Mouse (Mus musculus) left cerebral cortex, postnatal 25 days (tissue): ENCODE data around the gene Zcchc18. TPM values are rescaled to one million over a fixed set of nuclear protein-coding genes. Genes with fewer than 3 reads are reported as not detected.
"Not testable (repeated sequence)": the region's sequence is repeated elsewhere in the genome, so short reads cannot be mapped to it uniquely, and the experiment has no call there.

Experiments used
- DNase-seq, 2 experiments: peaks; one replicate each; pipeline ENCODE4 v3.0.0; 2022; ENCODE audit warnings: low spot score in 2 of 2, mixed read lengths in 1 of 2
- intact Hi-C: fragments of 180-260 bp; cut with DNase I; formaldehyde crosslinking; loops from one replicate; pipeline ENCODE4 v1.15.1; 2025
- total RNA-seq, 2 experiments: library from RNA; stranded (reverse); gene quantifications; 2 replicates each; pipeline ENCODE4 v1.2.3; 2021

Zcchc18 gene
- 100 to 1,000 TPM; 240 to 266 TPM for total RNA-seq

DNA sequence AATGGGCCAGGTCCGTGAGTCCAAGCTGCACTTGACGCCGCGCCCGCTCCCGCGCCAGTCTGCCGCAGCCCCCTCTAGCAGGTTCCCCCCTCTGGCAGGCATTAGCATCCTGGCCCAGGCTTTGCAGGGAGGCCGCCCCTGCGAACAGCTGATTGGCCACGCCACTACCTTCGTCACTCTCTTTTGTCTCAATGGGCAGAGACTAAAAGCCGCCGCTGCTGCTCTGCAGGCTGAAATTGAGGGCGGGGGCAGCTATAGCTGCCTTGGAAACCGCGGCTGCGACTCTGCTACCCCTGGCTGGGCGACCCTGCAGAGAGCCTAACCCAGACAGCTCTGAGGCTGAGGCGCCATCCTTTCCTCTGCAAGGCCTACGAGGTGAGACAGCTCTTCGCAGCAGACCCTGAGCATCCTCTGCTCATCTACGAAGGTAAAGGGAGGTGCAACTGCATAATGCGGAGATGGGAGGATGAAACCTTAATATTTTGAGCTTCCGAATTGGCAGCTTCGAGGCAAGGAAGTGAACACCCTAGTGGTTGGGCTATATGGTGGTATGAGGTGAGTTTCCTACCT lies at the start of gene Zcchc18:
Zcchc18 (plus strand) TSS at position 178 of the 570 bp plus-strand sequence.
- intact Hi-C loops = no loop called here

DNA sequence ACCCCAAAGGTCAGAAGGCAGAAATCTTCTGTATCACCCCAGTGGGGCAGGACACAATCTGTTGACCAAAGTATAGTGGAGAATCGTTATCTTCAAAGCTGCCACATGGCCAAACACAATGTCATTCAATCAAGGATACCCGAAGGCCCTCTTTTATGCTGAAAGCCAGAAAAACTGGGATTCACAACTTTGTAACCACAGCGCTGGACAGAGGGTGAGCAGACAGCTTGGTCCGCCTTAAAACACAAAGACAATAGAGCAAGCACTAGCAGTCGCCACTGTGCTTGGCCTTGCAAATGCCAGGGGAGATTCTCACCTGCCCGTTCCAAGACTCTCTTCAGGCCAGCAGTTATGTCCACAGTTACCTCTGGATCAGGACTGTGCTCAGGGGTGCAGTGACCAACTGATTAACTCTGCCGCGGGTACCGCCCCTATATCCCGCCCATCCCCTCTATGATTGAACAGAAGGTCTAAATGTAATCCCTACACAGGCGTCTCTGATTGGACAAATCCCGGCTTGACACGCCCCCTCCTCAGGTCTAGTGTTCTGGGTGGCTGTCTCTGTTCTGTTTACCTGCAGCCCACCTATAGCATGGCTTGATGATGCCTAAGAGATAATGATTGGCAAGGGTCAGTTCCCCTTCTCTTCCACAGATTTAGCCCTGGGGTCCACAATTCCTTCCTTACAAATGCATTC lies 35.2 kb upstream of the Zcchc18 start:
- intact Hi-C loops = loop anchor here (2.0 to 5.0 kb wide), 2 partner anchors 21 to 55 kb away; no protein-coding TSS in a partner anchor
- peak; percentile 80 to 90 for DNase-seq

More for the DNA sequence above, at the start of gene Zcchc18:
- peak; percentile 81 to 93 for DNase-seq

- intact Hi-C loops = loop anchor here (2.0 to 5.0 kb wide), 2 partner anchors 21 to 54 kb away; no protein-coding TSS in a partner anchor
- DNase-seq = not testable (repeated sequence)
Measured at GRCm38 (mm10) chrX:136958300-136958699, 34.7 kb upstream of the Zcchc18 start.

- intact Hi-C loops = loop anchor here (2.0 to 5.0 kb wide), 2 partner anchors 19 to 53 kb away; no protein-coding TSS in a partner anchor
- peak in 1 of 2 experiments; percentile 12 for DNase-seq
Measured at GRCm38 (mm10) chrX:136959688-136960087, 33.3 kb upstream of the Zcchc18 start.

GRCm38 (mm10) chrX:136975397-136975796 lies 17.6 kb upstream of the Zcchc18 start, which contains the start of gene Tmsb15b2:
Tmsb15b2 (minus strand) TSS chrX:136975497.
- intact Hi-C loops = loop anchor here (5.0 kb wide), 1 partner anchor 42 kb away; no protein-coding TSS in a partner anchor
- DNase-seq = not testable (repeated sequence)

- intact Hi-C loops = loop anchor here (5.0 kb wide), 1 partner anchor 41 kb away; no protein-coding TSS in a partner anchor
- peak in 1 of 2 experiments; percentile 92 for DNase-seq
Measured at GRCm38 (mm10) chrX:136976424-136977084, 16.4 kb upstream of the Zcchc18 start, which contains the start of the genes Tmsb15l and Tmsb15b1. Tmsb15l (minus strand) TSS chrX:136976869. Tmsb15b1 (minus strand) TSS chrX:136976874.

- intact Hi-C loops = loop anchor here (2.0 to 5.0 kb wide), 2 partner anchors 20 to 39 kb away; no protein-coding TSS in a partner anchor
- no peak for DNase-seq
Measured at GRCm38 (mm10) chrX:136978616-136979015, 14.3 kb upstream of the Zcchc18 start.

DNA sequence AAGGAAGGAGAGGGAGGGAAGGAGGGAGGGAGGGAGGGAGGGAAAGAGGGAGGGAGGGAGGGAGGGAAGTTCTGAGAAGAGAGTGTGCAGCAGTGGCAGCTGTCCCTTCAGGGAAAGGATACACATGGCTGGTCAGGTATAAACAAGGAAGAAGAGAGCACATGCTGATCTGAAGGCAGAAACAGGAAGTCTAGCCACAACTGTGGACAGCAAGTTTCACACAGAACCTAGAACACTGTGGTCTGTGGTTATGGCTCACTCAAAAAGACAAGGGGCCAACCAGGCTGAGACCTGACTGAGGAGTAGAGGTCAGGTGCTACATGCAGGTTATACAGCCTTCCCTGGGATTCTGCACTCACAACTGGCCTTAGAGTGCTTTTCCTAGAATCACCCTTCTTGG lies 6.9 kb upstream of the Zcchc18 start:
- intact Hi-C loops = no loop called here
- no peak for DNase-seq

GRCm38 (mm10) chrX:136991274-136991673 lies 1.7 kb upstream of the Zcchc18 start:
- intact Hi-C loops = no loop called here

GRCm38 (mm10) chrX:136992191-136992965 lies 577 bp upstream of the Zcchc18 start:
- intact Hi-C loops = no loop called here
- no peak for DNase-seq

More at GRCm38 (mm10) chrX:136991274-136991673, 1.7 kb upstream of the Zcchc18 start:
- DNase-seq = no peak

DNA sequence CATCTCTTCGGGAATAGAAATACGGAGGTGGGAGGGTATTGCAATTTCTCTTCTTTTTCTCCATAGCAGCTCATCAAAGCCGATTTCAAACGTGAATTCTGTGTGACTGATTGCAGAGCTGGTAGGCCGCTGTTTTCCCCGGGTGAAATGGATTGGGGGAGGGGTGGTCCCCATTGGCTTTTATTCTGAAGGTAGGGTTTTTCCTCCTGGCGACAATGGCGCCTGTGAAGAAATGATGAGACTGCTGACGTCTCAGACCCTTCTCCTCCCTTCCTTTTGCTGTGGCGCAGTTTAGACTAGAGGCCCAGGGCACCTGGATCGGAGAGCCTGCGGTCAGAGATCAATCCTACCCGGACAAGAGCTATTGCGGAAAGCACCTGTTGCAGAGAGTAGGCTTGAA lies 686 bp downstream of the Zcchc18 start:
- intact Hi-C loops = no loop called here
- DNase-seq = peak in 1 of 2 experiments; percentile 22

DNA sequence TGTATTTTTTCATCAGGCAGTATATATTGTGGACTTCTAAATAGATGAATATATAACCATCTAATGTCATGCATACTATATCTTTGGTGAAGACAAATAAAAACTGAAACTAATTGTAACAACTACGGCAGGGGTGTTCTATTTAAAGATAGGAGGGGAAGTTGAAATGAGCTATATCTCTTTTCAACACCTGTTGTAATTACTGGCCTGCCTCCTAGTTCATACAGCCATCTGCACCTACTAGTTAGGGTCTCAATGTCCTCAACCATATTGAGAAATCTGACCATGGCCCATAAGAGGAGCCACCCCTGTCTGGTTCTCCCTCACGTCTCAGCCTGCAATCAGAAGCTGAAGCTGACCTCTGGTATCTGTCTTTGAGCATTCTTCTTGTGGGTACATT lies 3.3 kb downstream of the Zcchc18 start:
- no peak for DNase-seq
- intact Hi-C loops = no loop called here

- intact Hi-C loops = loop anchor here (5.0 to 10.0 kb wide), 4 partner anchors 38 to 420 kb away; partner anchors contain the start of genes Morf4l2, Tceal3, Tmsb15b1 and Tmsb15b2
- DNase-seq = peak; percentile 65 to 69
Measured at GRCm38 (mm10) chrX:137015099-137015709, 22.2 kb downstream of the Zcchc18 start.

- DNase-seq = no peak
- intact Hi-C loops = loop anchor here (2.0 to 10.0 kb wide), 5 partner anchors 40 to 423 kb away; partner anchors contain the start of genes Morf4l2, Tceal3, Tmsb15b1 and Tmsb15b2
Measured at GRCm38 (mm10) chrX:137017668-137018067, 24.7 kb downstream of the Zcchc18 start.

DNA sequence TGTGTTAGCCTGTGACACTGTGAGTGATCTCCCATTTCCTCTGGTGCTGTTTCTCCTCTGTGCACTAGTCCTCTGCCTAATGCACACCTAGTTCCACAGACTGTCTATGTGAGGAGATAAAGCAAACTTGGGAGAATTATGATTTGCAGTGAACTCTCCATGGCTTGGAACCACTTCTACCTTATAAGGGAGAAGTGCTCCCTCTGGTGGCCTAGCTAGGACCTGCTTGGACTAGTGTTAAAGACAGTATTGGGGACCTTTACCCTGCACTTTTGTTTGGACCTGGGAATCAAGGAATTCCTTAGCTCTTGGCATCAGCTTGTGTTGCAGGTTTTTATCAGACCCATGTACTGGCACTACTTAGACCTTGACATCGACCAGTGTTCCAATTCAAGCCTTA lies 26.4 kb downstream of the Zcchc18 start:
- peak; percentile 43 to 51 for DNase-seq
- intact Hi-C loops = loop anchor here (2.0 to 10.0 kb wide), 5 partner anchors 42 to 425 kb away; partner anchors contain the start of genes Morf4l2, Tceal3, Tmsb15b1 and Tmsb15b2

DNA sequence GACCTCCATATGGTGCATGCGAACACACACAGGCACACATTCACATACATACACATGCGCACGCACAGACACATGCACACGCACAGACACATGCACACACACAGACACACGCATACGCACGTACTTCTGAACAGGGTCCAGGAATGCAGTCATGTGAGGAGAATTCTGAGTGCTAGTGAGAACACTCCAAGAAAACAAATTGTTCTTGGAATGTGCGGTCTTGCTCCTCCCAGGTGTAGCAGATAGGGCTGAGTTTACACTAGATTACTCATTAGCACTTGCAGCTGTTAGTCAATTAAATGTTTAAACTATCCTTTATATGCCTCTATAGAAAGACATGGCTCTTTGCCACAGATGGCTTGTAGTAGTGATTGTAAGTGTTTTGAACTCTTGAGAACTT lies 38.0 kb downstream of the Zcchc18 start:
- intact Hi-C loops = no loop called here

DNA sequence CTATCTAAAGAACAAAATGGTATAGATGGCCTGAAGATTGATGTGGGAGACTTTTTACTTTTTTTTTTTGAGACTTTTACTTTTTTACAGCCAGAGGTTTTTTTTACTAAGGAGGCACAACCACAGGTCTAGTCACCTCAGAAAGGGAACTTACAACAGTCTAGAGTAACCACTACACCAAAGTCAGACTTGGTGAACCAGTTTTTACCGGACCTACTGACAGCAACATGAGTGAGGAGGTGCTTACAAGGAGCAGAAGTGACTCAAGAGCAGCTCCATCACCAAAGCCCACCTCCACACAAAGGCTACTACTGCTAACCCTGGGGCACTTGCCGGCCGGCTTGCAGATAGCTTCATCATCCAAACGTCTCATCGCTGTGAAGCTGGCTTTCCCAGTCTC lies 38.8 kb downstream of the Zcchc18 start:
- intact Hi-C loops = no loop called here

More for the DNA sequence above, 38.0 kb downstream of the Zcchc18 start:
- no peak for DNase-seq

DNA sequence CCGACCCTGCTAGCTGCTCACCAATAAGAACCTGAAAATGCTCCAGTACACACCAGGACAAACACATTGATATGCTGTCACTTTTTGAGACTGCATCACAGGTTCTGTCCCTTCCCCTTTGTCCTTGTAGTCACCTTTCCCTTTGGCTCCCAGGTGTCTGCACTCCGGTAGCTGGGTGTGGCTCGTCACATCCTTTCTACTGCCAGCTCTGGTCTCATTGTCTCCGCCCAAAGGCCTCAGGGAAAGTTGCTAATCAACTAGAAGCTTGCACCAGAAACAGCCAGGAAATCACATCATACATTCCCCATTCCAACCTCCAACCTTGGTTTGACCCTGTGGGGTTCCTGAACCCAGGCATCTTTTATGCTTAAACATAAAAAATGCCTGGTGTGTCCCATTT lies 41.4 kb downstream of the Zcchc18 start:
- intact Hi-C loops = no loop called here
- no peak for DNase-seq

More for the DNA sequence above, 38.8 kb downstream of the Zcchc18 start:
- DNase-seq = no peak
